Mouse (Mus musculus) myocyte (in vitro differentiated cells): ENCODE data around the gene Kcna1. TPM values are rescaled to one million over a fixed set of nuclear protein-coding genes. Genes with fewer than 3 reads are reported as not detected.

Source experiments
- H3K27me3 ChIP-seq: one replicate; pipeline ENCODE4 v1.6.1; 2011; ENCODE audit not compliant: control insufficient read depth, insufficient read depth, insufficient read length
- H3K36me3 ChIP-seq: one replicate; pipeline ENCODE4 v1.6.1; 2011; ENCODE audit not compliant: control insufficient read depth, insufficient read depth
- H3K4me2 ChIP-seq: one replicate; pipeline ENCODE4 v1.6.1; 2011; ENCODE audit warnings: low read depth, control low read depth
- H3K4me3 ChIP-seq: one replicate; pipeline ENCODE4 v1.5.1; 2011; ENCODE audit warnings: mild to moderate bottlenecking, control low read depth, moderate library complexity
- H3K79me2 ChIP-seq: one replicate; pipeline ENCODE4 v1.6.1; 2011; ENCODE audit not compliant: control insufficient read depth, insufficient read depth
- H3ac ChIP-seq: one replicate; pipeline ENCODE4 v1.6.1; 2011; ENCODE audit not compliant: control insufficient read depth, insufficient read length
- CEBPB ChIP-seq: IDR thresholded peaks from 2 replicates; pipeline ENCODE4 v1.6.1; 2011; ENCODE audit warnings: mild to moderate bottlenecking, moderate library complexity; ENCODE audit not compliant: poor library complexity, insufficient read depth, severe bottlenecking
- E2F4 ChIP-seq: IDR thresholded peaks from one replicate; pipeline ENCODE4 v1.6.1; 2011; ENCODE audit warnings: mild to moderate bottlenecking, control low read depth, moderate library complexity; ENCODE audit not compliant: insufficient read depth
- MAX ChIP-seq: IDR thresholded peaks from one replicate; pipeline ENCODE4 v1.6.1; 2011; ENCODE audit warnings: low read depth, mild to moderate bottlenecking, control low read depth
- MYOD1 ChIP-seq, 3 experiments: IDR thresholded peaks; one replicate each; pipeline ENCODE4 v1.6.1; 2011; ENCODE audit warnings: control low read depth in 2 of 3, low read depth in 2 of 3, mild to moderate bottlenecking in 2 of 3, moderate library complexity in 1 of 3; ENCODE audit not compliant: insufficient read length in 2 of 3, control insufficient read depth in 1 of 3
- MYOG ChIP-seq, 3 experiments: IDR thresholded peaks; one replicate each; pipeline ENCODE4 v1.6.1; 2011; ENCODE audit warnings: control low read depth in 2 of 3, low read depth in 2 of 3, mild to moderate bottlenecking in 2 of 3; ENCODE audit not compliant: insufficient read length in 2 of 3, control insufficient read depth in 1 of 3, insufficient read depth in 1 of 3
- POLR2A ChIP-seq: IDR thresholded peaks from one replicate; pipeline ENCODE4 v1.6.1; 2011; ENCODE audit warnings: low read depth, mild to moderate bottlenecking, control low read depth, moderate library complexity; ENCODE audit not compliant: insufficient read length
- POLR2AphosphoS2 ChIP-seq: IDR thresholded peaks from one replicate; pipeline ENCODE4 v1.6.1; 2011; ENCODE audit warnings: low read depth, control low read depth; ENCODE audit not compliant: insufficient read length
- REST ChIP-seq: IDR thresholded peaks from one replicate; pipeline ENCODE4 v1.6.1; 2011; ENCODE audit warnings: mild to moderate bottlenecking, control low read depth, moderate library complexity; ENCODE audit not compliant: insufficient read depth, insufficient read length
- SRF ChIP-seq: IDR thresholded peaks from one replicate; pipeline ENCODE4 v1.6.1; 2011; ENCODE audit warnings: low read depth; ENCODE audit not compliant: control insufficient read depth, insufficient read length
- TCF12 ChIP-seq: IDR thresholded peaks from one replicate; pipeline ENCODE4 v1.6.1; 2011; ENCODE audit warnings: mild to moderate bottlenecking, control low read depth; ENCODE audit not compliant: poor library complexity, insufficient read depth, severe bottlenecking
- TCF3 ChIP-seq: IDR thresholded peaks from one replicate; pipeline ENCODE4 v1.6.1; 2011; ENCODE audit warnings: low read depth, control low read depth; ENCODE audit not compliant: insufficient read length
- USF1 ChIP-seq: IDR thresholded peaks from one replicate; pipeline ENCODE4 v1.6.1; 2011; ENCODE audit warnings: low read depth, mild to moderate bottlenecking, control low read depth, moderate library complexity
- polyA plus RNA-seq: library from polyadenylated mRNA; unstranded; fragments of >200 nt; fragmentation: generic; extraction: Trizol; gene quantifications from one replicate; pipeline ENCODE4 v1.2.1, GENCODE M21; 2012; ENCODE audit warnings: missing spikeins

Gene Kcna1
- polyA plus RNA-seq, 1 experiment, result not detected

DNA sequence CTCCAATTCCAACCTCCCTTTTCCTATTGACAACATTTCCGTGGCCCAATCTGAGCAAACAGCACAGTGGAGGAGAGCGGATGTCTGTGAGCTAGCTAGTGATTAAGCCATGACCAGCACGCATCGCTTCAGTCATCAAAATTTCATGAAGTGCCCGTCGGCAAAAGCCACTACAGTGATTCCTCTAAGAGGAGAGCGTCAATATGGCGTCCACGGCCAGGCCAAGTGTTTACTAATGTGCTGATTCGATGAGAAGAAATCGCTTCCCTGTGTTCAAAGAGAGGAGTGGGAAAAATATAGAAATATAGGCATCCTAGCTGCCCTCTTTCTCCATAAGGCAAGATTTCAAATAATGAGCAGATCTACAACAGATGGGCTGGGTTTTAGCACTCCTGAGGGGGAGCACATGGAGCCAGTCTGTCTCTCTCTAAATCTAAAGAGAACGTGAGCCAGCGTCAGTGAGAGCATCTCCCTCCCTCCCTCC lies 44.3 kb downstream of the Kcna1 start:
- Histone ChIP-seq H3K27me3 (peaks cover 10% of the 10 kb centered on the region), H3K4me2 (no peak overlapping the region), H3K4me3 (no peak overlapping the region), H3ac (no peak overlapping the region), H3K36me3 (no peaks in the 10 kb centered on the region), H3K79me2 (no peaks in the 10 kb centered on the region)
- TF ChIP-seq TCF3, result no peak
- no peak for TF ChIP-seq TCF12
- no peak for TF ChIP-seq USF1
- no peak for TF ChIP-seq MAX
- no peak for TF ChIP-seq CEBPB
- no peak for TF ChIP-seq SRF
- TF ChIP-seq POLR2A, result no peak
- no peak for TF ChIP-seq MYOG (IDR thresholded peaks at IDR 0.05; ENCODE audit: control insufficient read depth in 1 of 3, insufficient read depth in 1 of 3, insufficient read length in 2 of 3, low read depth in 2 of 3)
- TF ChIP-seq MYOD1 (IDR thresholded peaks at IDR 0.05; ENCODE audit: control insufficient read depth in 1 of 3, insufficient read length in 2 of 3, low read depth in 2 of 3), result no peak
- no peak for TF ChIP-seq POLR2AphosphoS2
- TF ChIP-seq E2F4, result no peak
- TF ChIP-seq REST, result no peak

DNA sequence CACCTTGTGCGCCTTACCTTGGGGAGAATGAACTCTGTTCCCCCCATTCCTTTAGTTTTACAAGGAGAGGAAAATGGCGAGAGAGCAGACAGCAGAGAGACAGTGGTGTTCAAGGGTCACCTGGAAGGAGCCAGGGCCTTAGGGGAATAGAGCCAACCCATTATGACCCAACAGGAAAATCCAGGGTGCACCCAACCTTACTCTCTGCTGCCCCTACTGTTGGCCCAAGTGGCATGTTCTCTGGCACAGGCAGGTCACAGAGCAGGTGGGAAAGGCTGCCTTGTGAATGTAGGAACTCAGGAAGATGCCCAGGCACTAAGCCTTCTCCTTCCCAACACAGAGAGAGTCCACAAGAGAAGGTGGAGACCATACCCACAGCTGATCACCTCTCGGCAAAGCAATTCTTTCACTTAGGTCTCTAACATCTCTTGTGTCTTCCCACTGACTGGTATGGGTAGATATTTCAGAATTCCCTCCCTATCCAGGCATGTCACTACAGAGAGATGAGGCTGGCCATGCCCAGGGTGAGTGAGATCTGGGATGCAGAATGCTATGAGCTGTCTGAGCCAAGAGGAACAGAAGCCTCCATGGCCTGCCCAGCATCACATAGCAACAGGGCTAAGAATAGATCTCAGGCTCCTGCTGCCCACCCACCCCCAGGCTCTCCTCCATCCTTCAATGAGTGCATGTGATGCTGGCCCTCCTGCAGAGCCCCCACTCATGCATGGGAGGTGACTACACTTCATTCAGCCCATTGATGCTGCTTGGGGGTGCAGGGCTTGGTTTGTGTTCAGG lies 46.8 kb downstream of the Kcna1 start:
- no peak overlapping the region for H3ac ChIP-seq
- no peak overlapping the region for H3K4me3 ChIP-seq
- H3K4me2 ChIP-seq, result no peak overlapping the region
- peaks cover 14% of the 10 kb centered on the region for H3K27me3 ChIP-seq
- TF ChIP-seq POLR2A (no peak), E2F4 (no peak), CEBPB (no peak), POLR2AphosphoS2 (no peak), REST (no peak), TCF12 (no peak), TCF3 (no peak), MYOG (IDR thresholded peaks at IDR 0.05; ENCODE audit: control insufficient read depth in 1 of 3, insufficient read depth in 1 of 3, insufficient read length in 2 of 3, low read depth in 2 of 3) (no peak), MAX (no peak), USF1 (no peak), MYOD1 (IDR thresholded peaks at IDR 0.05; ENCODE audit: control insufficient read depth in 1 of 3, insufficient read length in 2 of 3, low read depth in 2 of 3) (no peak), SRF (no peak)
- H3K79me2 ChIP-seq, result no peaks in the 10 kb centered on the region
- no peaks in the 10 kb centered on the region for H3K36me3 ChIP-seq

DNA sequence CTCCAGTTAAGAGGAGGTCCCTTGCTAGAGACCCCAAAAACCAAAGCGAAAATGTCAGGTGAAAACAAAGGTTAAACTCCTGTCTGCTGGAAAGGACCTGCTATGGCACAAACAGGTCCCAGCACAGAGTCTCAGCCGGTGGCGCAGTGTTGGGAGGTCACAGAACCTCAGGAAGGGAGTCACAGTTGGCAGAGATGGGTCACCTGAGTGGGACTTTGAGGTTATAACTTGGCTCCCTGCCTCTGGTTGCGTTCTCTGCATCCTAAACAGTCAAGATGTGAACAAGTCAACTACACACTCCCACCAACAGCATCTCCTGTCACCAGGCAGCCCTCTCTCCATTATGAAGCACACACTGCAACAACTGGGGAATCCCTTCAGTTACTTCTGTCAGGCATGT lies 48.4 kb downstream of the Kcna1 start:
- no peaks in the 10 kb centered on the region for H3K36me3 ChIP-seq
- H3K4me2 ChIP-seq, result no peak overlapping the region
- no peak overlapping the region for H3K4me3 ChIP-seq
- H3ac ChIP-seq, result no peak overlapping the region
- TF ChIP-seq CEBPB, result no peak
- no peak for TF ChIP-seq POLR2AphosphoS2
- no peak for TF ChIP-seq MAX
- TF ChIP-seq SRF, result no peak
- TF ChIP-seq E2F4, result no peak
- no peak for TF ChIP-seq REST
- no peak for TF ChIP-seq POLR2A
- TF ChIP-seq TCF3, result no peak
- TF ChIP-seq MYOG (IDR thresholded peaks at IDR 0.05; ENCODE audit: control insufficient read depth in 1 of 3, insufficient read depth in 1 of 3, insufficient read length in 2 of 3, low read depth in 2 of 3), result no peak
- TF ChIP-seq USF1, result no peak
- no peak for TF ChIP-seq TCF12
- no peaks in the 10 kb centered on the region for H3K79me2 ChIP-seq
- peaks cover 12% of the 10 kb centered on the region for H3K27me3 ChIP-seq

DNA sequence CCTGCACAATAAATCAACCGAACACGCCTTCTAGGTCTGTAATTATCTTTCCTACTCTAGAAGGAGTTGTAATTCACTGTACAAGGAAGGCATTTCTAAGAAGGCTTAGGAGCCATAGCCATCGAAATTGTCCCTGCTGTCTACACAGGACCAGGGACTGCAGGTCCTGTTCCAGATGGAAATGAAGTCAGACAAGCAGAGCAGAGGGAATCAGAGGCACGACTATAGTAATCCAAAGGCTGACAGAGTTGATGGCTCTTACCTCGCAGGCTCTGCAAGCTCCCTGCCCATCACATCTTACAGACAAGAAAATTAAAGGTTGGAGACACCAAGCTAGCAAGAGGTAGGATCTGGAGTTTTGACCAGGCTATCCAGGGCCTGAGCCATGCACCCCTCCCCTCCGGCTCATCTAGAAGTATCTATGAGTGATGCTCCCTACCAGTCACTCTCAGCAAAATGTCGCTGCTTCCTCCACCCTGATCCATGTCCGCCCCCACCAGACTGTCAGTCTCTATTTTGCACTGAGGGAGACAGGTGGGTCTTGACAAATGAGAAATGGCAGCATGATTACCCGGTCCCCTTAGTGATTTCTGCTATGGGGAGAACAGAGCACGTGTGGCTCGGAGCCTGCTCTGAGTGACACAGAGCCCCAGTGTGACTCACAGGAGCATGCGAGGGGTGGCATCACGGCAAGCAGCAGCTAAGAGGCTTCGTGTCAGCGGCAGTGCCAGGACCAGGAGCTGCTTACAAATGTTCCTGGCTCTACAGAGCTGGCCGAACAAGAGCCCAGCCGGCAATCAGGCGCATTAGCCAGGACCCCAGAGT lies 50.2 kb downstream of the Kcna1 start:
- peaks cover 8% of the 10 kb centered on the region for H3K27me3 ChIP-seq
- H3K4me2 ChIP-seq, result no peak overlapping the region
- H3K36me3 ChIP-seq, result no peaks in the 10 kb centered on the region
- no peak for TF ChIP-seq POLR2AphosphoS2
- no peak for TF ChIP-seq MYOD1 (IDR thresholded peaks at IDR 0.05; ENCODE audit: control insufficient read depth in 1 of 3, insufficient read length in 2 of 3, low read depth in 2 of 3)
- no peak for TF ChIP-seq MAX
- no peak for TF ChIP-seq USF1
- no peak for TF ChIP-seq CEBPB
- TF ChIP-seq POLR2A, result no peak
- no peak for TF ChIP-seq REST
- TF ChIP-seq MYOG (IDR thresholded peaks at IDR 0.05; ENCODE audit: control insufficient read depth in 1 of 3, insufficient read depth in 1 of 3, insufficient read length in 2 of 3, low read depth in 2 of 3), result no peak
- TF ChIP-seq TCF12, result no peak
- TF ChIP-seq E2F4, result no peak
- TF ChIP-seq SRF, result no peak
- H3K4me3 ChIP-seq, result no peak overlapping the region
- no peak overlapping the region for H3ac ChIP-seq
- no peaks in the 10 kb centered on the region for H3K79me2 ChIP-seq
